Mouse (Mus musculus) C2C12 (cell line): ENCODE results near the gene Tmem131l. TPM values are rescaled to one million over a fixed set of nuclear protein-coding genes. Genes with fewer than 3 reads are reported as not detected.

Experiments used
- H3K27me3 ChIP-seq: one replicate; pipeline ENCODE4 v1.6.1; 2011; ENCODE audit not compliant: control insufficient read depth, insufficient read depth, insufficient read length
- H3K36me3 ChIP-seq: one replicate; pipeline ENCODE4 v1.6.1; 2011; ENCODE audit not compliant: control insufficient read depth, insufficient read depth
- H3K4me3 ChIP-seq: one replicate; pipeline ENCODE4 v1.5.1; 2011; ENCODE audit warnings: mild to moderate bottlenecking, control low read depth; ENCODE audit not compliant: poor library complexity, insufficient read depth, severe bottlenecking
- H3K79me2 ChIP-seq: one replicate; pipeline ENCODE4 v1.6.1; 2011; ENCODE audit not compliant: control insufficient read depth, insufficient read depth
- H3K79me3 ChIP-seq: one replicate; pipeline ENCODE4 v1.6.1; 2011; ENCODE audit warnings: low read depth, control low read depth
- H3ac ChIP-seq: one replicate; pipeline ENCODE3; 2011; ENCODE audit warnings: low read depth; ENCODE audit not compliant: control insufficient read depth, insufficient read length
- CEBPB ChIP-seq: IDR thresholded peaks from one replicate; pipeline ENCODE4 v1.6.1; 2011; ENCODE audit warnings: low read depth, mild to moderate bottlenecking, control low read depth, moderate library complexity
- CTCF ChIP-seq: IDR thresholded peaks from one replicate; pipeline ENCODE4 v1.5.1; 2011; ENCODE audit not compliant: control insufficient read depth, insufficient read depth, insufficient read length
- FOSL1 ChIP-seq: IDR thresholded peaks from one replicate; pipeline ENCODE4 v1.8.0; 2011; ENCODE audit warnings: mild to moderate bottlenecking, low read length; ENCODE audit not compliant: poor library complexity, insufficient read depth, severe bottlenecking
- MAX ChIP-seq: IDR thresholded peaks from one replicate; pipeline ENCODE4 v1.6.1; 2011; ENCODE audit warnings: mild to moderate bottlenecking, control low read depth
- MYOD1 ChIP-seq: IDR thresholded peaks from one replicate; pipeline ENCODE4 v1.6.1; 2011; ENCODE audit warnings: low read depth; ENCODE audit not compliant: control insufficient read depth, insufficient read length
- MYOG ChIP-seq: IDR thresholded peaks from one replicate; pipeline ENCODE4 v1.6.1; 2011; ENCODE audit not compliant: control insufficient read depth, insufficient read length; ENCODE audit errors: extremely low read depth
- USF1 ChIP-seq: IDR thresholded peaks from one replicate; pipeline ENCODE4 v1.6.1; 2011; ENCODE audit warnings: low read depth, mild to moderate bottlenecking, control low read depth, moderate library complexity
- polyA plus RNA-seq: library from polyadenylated mRNA; unstranded; fragments of >200 nt; fragmentation: generic; extraction: Trizol; gene quantifications from one replicate; pipeline ENCODE4 v1.2.1, GENCODE M21; 2012; ENCODE audit warnings: missing spikeins

The Tmem131l gene
- polyA plus RNA-seq, 1 experiment, result 10.4 TPM

DNA sequence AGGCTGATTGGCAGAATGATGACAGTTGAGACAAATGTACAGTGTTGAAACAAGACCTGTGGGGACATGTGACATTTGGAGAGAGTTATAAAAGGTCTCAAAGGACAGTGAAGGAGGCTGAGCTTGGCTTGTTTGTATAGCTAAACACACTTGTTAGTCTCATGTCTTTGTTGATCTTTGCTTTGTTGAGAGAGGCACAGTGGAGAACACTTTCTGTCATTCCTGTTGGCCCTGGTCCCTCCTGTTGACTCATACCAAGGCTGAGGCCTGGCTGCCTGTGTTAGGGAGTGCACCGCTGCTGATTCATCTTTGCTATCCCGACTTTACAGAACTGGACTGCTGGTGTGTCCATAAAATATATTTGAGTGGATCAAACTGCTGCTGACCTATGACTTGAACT lies 174.8 kb downstream of the Tmem131l start:
- H3K36me3 ChIP-seq, result no peaks in the 10 kb centered on the region
- no peaks in the 10 kb centered on the region for H3K79me3 ChIP-seq
- TF ChIP-seq USF1 (peak; percentile 30), CTCF (no peak), MAX (peak; percentile 49)
- H3K27me3 ChIP-seq, result no peaks in the 10 kb centered on the region
- H3K4me3 ChIP-seq, result no peak overlapping the region
- no peaks in the 10 kb centered on the region for H3K79me2 ChIP-seq
- no peak overlapping the region for H3ac ChIP-seq

DNA sequence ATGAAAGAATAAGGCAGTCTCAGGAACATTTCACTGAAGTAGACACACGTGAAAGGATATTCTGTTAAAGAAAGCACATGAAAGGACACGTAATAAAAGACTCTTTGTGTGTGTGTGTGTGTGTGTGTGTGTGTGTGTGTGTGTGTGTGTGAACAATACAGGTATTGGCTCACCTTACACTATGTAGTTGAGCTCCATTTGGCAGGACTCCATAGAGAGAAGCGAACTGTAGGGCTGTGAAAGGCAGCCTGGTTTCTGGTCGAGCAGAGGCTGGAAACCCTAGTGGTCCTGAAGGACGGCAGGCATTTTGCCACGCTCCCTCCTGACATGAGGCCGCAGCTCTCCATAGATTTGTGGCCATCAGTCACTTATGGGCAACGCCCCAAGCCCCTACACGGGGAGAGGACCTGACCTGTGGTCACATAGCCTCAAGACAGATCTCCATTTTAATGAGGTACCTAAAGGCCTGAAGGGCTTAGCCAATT lies 175.9 kb downstream of the Tmem131l start:
- no peak overlapping the region for H3K4me3 ChIP-seq
- no peak for TF ChIP-seq USF1
- no peak for TF ChIP-seq MAX
- TF ChIP-seq CTCF, result no peak
- no peak for TF ChIP-seq MYOD1
- no peak for TF ChIP-seq CEBPB
- no peak for TF ChIP-seq FOSL1
- no peak for TF ChIP-seq MYOG
- no peak overlapping the region for H3ac ChIP-seq
- H3K27me3 ChIP-seq, result no peaks in the 10 kb centered on the region
- H3K79me2 ChIP-seq, result no peaks in the 10 kb centered on the region
- no peaks in the 10 kb centered on the region for H3K79me3 ChIP-seq
- H3K36me3 ChIP-seq, result no peaks in the 10 kb centered on the region

DNA sequence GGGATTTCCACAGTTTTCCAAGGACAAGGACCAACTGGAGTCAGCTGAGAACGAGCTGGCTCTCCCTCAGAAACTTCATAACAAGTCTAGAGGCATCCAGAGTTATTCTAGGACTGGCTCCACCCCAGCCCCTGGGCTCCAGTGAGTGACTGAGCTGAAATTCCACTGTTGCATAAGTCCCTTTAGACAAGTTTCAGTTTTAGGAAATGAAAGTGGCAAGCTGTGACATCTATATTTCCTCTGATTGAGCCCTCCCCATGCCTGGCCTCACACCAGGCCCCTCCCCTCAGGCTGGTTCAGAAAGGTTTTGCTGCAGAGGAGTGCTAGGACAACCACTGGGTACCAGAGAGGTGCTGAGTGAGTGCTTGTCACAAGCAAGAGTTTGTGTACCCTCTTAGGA lies 177.0 kb downstream of the Tmem131l start:
- Histone ChIP-seq H3K79me3 (no peaks in the 10 kb centered on the region), H3K27me3 (no peaks in the 10 kb centered on the region), H3K36me3 (no peaks in the 10 kb centered on the region), H3ac (no peak overlapping the region), H3K79me2 (no peaks in the 10 kb centered on the region), H3K4me3 (no peak overlapping the region)
- TF ChIP-seq USF1 (no peak), CEBPB (peak; percentile 50)

DNA sequence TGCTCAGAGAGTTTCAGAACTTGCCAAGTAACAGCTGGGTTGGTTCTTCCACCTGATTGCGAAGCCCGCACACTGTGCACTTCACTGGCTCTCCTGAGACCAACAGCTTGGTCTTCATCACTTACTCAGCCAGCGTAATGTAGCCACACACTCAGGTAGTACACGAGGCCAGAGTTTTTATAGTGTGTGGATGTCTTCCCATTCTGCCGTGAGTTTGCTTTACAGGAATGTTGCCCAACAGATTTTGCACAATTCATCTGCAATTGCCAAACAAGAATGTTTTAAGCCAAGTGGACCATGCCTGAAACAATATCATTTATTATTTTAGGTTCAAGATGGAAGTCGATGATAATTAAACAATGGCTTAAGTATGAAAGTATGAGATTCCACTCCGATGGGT lies 180.4 kb downstream of the Tmem131l start:
- H3K4me3 ChIP-seq, result no peak overlapping the region
- H3ac ChIP-seq, result no peak overlapping the region
- no peaks in the 10 kb centered on the region for H3K79me3 ChIP-seq
- H3K36me3 ChIP-seq, result no peaks in the 10 kb centered on the region
- H3K79me2 ChIP-seq, result no peaks in the 10 kb centered on the region
- H3K27me3 ChIP-seq, result no peaks in the 10 kb centered on the region
- TF ChIP-seq CTCF, result no peak
- TF ChIP-seq USF1, result no peak
- TF ChIP-seq FOSL1, result no peak
- no peak for TF ChIP-seq MYOG
- TF ChIP-seq MAX, result no peak
- no peak for TF ChIP-seq CEBPB
- no peak for TF ChIP-seq MYOD1

DNA sequence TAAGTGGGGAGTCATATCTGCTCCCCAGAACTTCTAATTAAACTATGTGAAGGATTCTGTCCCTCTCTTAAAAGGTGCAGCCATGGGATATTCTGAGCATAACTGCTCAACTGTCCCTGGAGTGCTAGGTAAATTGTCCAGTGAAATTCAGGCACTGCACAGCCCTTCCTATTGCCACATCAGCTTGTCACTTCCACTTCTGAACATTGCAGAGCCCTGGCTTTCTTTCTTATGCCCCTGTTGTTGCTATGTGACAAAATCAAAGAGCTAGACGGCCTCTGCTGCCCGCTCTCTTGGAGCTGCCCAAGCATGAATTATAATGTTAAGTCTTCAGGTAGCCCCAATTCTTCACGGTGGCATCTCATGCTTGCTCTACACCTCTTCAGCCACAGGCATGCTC lies 180.9 kb downstream of the Tmem131l start:
- Histone ChIP-seq H3K79me2 (no peaks in the 10 kb centered on the region), H3ac (no peak overlapping the region), H3K79me3 (no peaks in the 10 kb centered on the region), H3K27me3 (peaks cover 2% of the 10 kb centered on the region), H3K36me3 (no peaks in the 10 kb centered on the region), H3K4me3 (no peak overlapping the region)
- TF ChIP-seq MYOD1 (no peak), FOSL1 (no peak), CTCF (no peak), CEBPB (no peak), MAX (no peak), USF1 (no peak), MYOG (no peak)

DNA sequence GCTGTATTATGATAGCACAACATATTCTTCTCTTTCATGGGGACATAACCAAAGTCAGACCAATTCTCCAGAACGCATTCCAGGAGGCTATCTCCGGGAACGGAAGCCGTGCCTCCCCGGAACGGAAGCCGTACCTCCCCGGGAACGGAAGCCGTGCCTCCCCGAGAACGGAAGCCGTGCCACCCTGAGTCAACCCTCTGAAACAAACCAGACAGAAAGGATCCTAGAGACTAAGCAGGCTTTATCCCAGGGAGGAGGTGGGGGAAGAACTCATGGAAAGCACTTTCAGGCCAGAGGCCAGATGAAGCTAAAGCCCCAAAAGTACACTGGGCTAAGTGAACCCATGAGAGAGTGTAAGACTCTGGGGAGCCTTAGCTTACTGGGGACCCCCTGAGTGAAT lies 182.4 kb downstream of the Tmem131l start:
- Histone ChIP-seq H3ac (no peak overlapping the region), H3K79me2 (no peaks in the 10 kb centered on the region), H3K27me3 (peaks cover 4% of the 10 kb centered on the region), H3K79me3 (no peaks in the 10 kb centered on the region), H3K36me3 (no peaks in the 10 kb centered on the region), H3K4me3 (no peak overlapping the region)
- TF ChIP-seq USF1 (no peak), CEBPB (no peak), FOSL1 (no peak), MAX (no peak), MYOG (no peak), MYOD1 (no peak), CTCF (no peak)
